Comparison of ENCODE assay signal across 15 mouse cellular contexts in the genomic region with DNA sequence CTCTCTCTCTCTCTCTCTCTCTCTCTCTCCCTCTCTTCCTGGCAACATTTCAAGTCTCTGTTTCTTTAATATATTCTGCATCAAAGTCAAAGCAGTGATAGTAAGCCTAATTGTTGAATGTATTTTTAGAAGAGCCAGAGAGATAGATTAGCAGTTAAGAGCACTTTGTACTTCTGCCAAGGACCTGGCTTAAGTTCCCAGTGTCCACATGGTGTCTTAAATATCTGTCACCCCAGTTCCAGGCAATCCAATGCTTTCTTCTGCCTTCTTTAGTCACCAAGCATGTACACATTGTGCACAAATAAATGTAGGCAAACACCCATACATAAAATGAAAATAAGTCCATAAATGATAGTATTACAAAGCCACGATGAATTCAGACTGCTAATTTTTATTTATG.
"Had no signal": no experiment of that assay in that cellular context is flagged by ENCODE, and none has a peak within 500 bp of the region (broad histone marks: within the 10 kb centered on the region; RNA-seq: fewer than 3 reads in every experiment).

No protein-coding gene starts in this region.

- H3K27ac ChIP-seq: kidney, embryonic 15.5 days; left cerebral cortex, adult 2 months; liver, embryonic 13.5 days; stomach, embryonic 15.5 days had no signal

- H3K36me3 ChIP-seq: kidney, embryonic 15.5 days; liver, embryonic 13.5 days; stomach, embryonic 15.5 days had no signal

- H3K4me3 ChIP-seq: kidney, embryonic 15.5 days; left cerebral cortex, adult 2 months; liver, embryonic 13.5 days; stomach, embryonic 15.5 days had no signal

- ATAC-seq: lung, postnatal 0 days had no signal

- H3K27me3 ChIP-seq: kidney, embryonic 15.5 days; liver, embryonic 13.5 days; stomach, embryonic 15.5 days had no signal

- DNase-seq: kidney, adult 11 months; kidney, adult 8-10 months; kidney, postnatal 10 days; kidney, postnatal 36 days; layer of hippocampus, postnatal 36 days; liver, embryonic 13.5 days; lung, postnatal 4 days; midbrain, embryonic 14.5 days; spleen, adult 18-20 months; thymus, postnatal 25 days had no signal

- H3K4me2 ChIP-seq: kidney, embryonic 15.5 days; liver, embryonic 13.5 days; midbrain, embryonic 11.5 days; stomach, embryonic 15.5 days had no signal

- H3K4me1 ChIP-seq: kidney, embryonic 15.5 days; liver, embryonic 13.5 days; stomach, embryonic 15.5 days had no signal

- H3K9ac ChIP-seq: kidney, embryonic 15.5 days; liver, embryonic 13.5 days; stomach, embryonic 15.5 days had no signal

- H3K9me3 ChIP-seq: kidney, embryonic 15.5 days; liver, embryonic 13.5 days; stomach, embryonic 15.5 days had no signal
